Mouse (Mus musculus) skeletal muscle tissue, adult 2 months (tissue): ENCODE results near the gene Gm9903.

ENCODE experiments used
- DNase-seq: peaks from one replicate; pipeline ENCODE4 v3.0.0-alpha.2; 2012; ENCODE audit warnings: low read depth, low spot score

Gm9903 gene

DNA sequence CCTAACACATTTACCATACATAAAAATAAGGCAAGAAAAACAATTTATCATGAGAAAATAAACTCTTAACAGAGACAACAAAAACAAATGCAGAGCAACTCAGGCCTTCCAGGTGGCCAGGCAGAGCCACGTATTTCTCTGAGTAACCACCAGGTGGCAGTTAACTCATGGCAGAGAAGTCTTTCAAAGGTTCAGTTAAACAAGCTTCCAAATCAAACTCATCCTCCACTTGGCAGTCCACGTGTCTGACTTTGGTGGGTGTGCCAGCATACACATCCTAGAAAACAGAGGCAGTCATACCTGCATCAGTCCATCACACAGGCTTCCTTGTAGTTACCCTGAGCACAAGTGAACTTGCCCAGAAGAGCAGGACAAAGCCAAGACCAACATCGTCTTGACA lies 10.9 kb downstream of the Gm9903 start:
- DNase-seq: peak; percentile 43

- DNase-seq: no peak
Measured at GRCm38 (mm10) chr5:33651017-33651416, 21.3 kb downstream of the Gm9903 start.

GRCm38 (mm10) chr5:33651541-33651920 lies 21.8 kb downstream of the Gm9903 start:
- DNase-seq: no peak

GRCm38 (mm10) chr5:33651921-33652782 lies 22.4 kb downstream of the Gm9903 start, which contains the start of gene Slbp:
Gene Slbp, minus strand, starts transcription at chr5:33652574.
- peak; percentile 94 for DNase-seq

GRCm38 (mm10) chr5:33652783-33653173 lies 23.1 kb downstream of the Gm9903 start:
- DNase-seq: no peak

GRCm38 (mm10) chr5:33654424-33654823 lies 24.7 kb downstream of the Gm9903 start:
- DNase-seq: no peak

- DNase-seq: no peak
Measured at GRCm38 (mm10) chr5:33655251-33655840, 25.6 kb downstream of the Gm9903 start.

GRCm38 (mm10) chr5:33656739-33657138 lies 27.0 kb downstream of the Gm9903 start:
- no peak for DNase-seq

- no peak for DNase-seq
Measured at GRCm38 (mm10) chr5:33657251-33657786, 27.6 kb downstream of the Gm9903 start.

- peak; percentile 97 for DNase-seq
Measured at GRCm38 (mm10) chr5:33657787-33658663, 28.3 kb downstream of the Gm9903 start, which contains the start of the genes Tacc3 and Tmem129. Gene Tacc3, plus strand, starts transcription at chr5:33658128. Gene Tmem129, minus strand, starts transcription at chr5:33658416.

- DNase-seq: no peak
Measured at GRCm38 (mm10) chr5:33658664-33659050, 28.9 kb downstream of the Gm9903 start.

DNA sequence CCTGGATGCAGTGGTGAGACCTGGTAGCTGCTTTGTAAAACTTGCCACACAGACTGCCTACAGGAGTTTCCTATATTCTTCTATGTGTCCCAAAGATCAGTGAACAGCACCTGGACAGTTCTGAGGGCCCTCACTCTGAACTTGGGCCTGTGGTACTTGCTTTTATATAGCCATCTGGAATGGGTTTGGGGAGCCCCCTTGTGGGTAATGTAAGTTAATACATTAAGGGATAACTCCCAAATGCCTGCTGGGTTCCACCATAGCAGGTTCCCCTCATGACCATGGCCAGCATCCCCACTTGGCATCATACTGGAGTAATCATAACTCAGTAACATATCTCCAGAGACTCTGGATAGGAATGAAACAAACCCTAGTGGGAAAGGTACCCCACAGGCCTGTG lies 38.5 kb downstream of the Gm9903 start:
- no peak for DNase-seq

GRCm38 (mm10) chr5:33671659-33672058 lies 41.9 kb downstream of the Gm9903 start:
- DNase-seq: no peak

- DNase-seq: no peak
Measured at GRCm38 (mm10) chr5:33674439-33674838, 44.7 kb downstream of the Gm9903 start.

DNA sequence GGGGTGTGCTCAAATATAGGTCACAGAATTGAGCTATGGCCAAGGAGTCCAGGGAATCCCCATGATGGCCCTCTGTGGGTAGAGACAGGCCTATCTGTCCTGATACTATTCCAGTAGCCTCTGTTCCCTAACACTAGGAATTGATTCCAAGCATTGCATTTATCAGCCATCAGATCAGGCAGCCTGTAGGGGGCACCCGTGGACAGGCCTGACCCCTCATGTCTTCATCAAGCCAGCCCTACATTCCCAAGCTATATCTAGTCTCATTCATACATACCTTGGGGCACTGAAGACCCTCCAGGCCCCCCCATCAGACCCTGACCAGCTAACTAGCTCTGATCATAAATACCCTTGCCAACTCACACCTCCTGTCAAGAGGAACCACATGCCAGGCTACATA lies 46.2 kb downstream of the Gm9903 start:
- no peak for DNase-seq

DNA sequence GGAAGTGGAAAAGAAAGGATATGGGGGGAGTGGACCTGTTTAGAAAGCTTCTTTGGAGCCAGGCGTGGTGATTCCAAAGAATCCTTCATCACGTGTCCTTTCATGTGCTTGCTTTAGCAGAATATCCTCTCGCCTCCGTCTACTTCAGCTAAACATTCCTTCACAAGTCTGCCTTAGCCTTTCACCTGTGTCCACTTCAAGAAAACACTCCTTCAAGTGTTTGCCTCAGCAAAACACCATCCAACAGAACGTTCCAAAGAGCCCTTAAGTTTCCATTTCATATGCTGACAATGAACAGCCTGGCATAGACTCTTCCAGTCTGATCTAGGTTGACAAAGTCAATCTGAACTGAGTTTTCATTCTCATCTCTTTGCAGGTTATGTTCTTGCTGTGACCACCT lies 48.5 kb downstream of the Gm9903 start:
- no peak for DNase-seq

GRCm38 (mm10) chr5:33681044-33681443 lies 51.3 kb downstream of the Gm9903 start:
- no peak for DNase-seq
